Mouse (Mus musculus) ES-Bruce4 (cell line): ENCODE measurements around the gene Sos1. TPM values are rescaled to one million over a fixed set of nuclear protein-coding genes. Genes with fewer than 3 reads are reported as not detected.

Experiments
- H3K27ac ChIP-seq: 2 replicates; pipeline ENCODE4 v1.5.1; 2012; ENCODE audit warnings: low read length, inconsistent platforms; ENCODE audit not compliant: insufficient read depth
- H3K27me3 ChIP-seq: 2 replicates; pipeline ENCODE4 v1.6.1; 2012; ENCODE audit warnings: mild to moderate bottlenecking, low read length, inconsistent platforms; ENCODE audit not compliant: control insufficient read depth, poor library complexity, insufficient read depth, severe bottlenecking
- H3K36me3 ChIP-seq: 2 replicates; pipeline ENCODE4 v1.6.1; 2012; ENCODE audit warnings: inconsistent platforms, mild to moderate bottlenecking, low read length, moderate library complexity; ENCODE audit not compliant: control insufficient read depth, poor library complexity, insufficient read depth, severe bottlenecking
- H3K4me1 ChIP-seq: one replicate; pipeline ENCODE4 v1.8.1; 2011; ENCODE audit warnings: low read length; ENCODE audit not compliant: control insufficient read depth, insufficient read depth
- H3K4me3 ChIP-seq: 2 replicates; pipeline ENCODE4 v1.5.1; 2011; ENCODE audit warnings: low read depth, mild to moderate bottlenecking, low read length
- H3K9ac ChIP-seq: 2 replicates; pipeline ENCODE4 v1.6.1; 2012; ENCODE audit warnings: low read depth, mild to moderate bottlenecking, inconsistent platforms; ENCODE audit not compliant: poor library complexity, severe bottlenecking
- H3K9me3 ChIP-seq: replicated peaks from 2 replicates; pipeline ENCODE4 v1.6.1; 2012; ENCODE audit warnings: mild to moderate bottlenecking, low read length, inconsistent platforms; ENCODE audit not compliant: control insufficient read depth, poor library complexity, insufficient read depth, severe bottlenecking
- CTCF ChIP-seq: IDR thresholded peaks from one replicate; pipeline ENCODE4 v1.8.1; 2011; ENCODE audit warnings: low read depth, low read length
- EP300 ChIP-seq: IDR thresholded peaks from 2 replicates; pipeline ENCODE4 v1.6.1; 2011; ENCODE audit warnings: low read depth, low read length; ENCODE audit not compliant: insufficient read depth
- POLR2A ChIP-seq: IDR thresholded peaks from one replicate; pipeline ENCODE4 v1.8.1; 2011; ENCODE audit warnings: low read length; ENCODE audit not compliant: insufficient read depth
- polyA plus RNA-seq: library from polyadenylated mRNA; stranded (reverse); fragments of >200 nt; gene quantifications from 2 replicates; pipeline ENCODE4 v1.2.4, GENCODE M21; 2011; ENCODE audit warnings: low read depth; ENCODE audit not compliant: missing spikeins, insufficient read depth, insufficient read length

Sos1 gene
- polyA plus RNA-seq, 1 experiment: 43.1 TPM

- H3K27ac ChIP-seq: no peak overlapping the region
- TF ChIP-seq CTCF (no peak), EP300 (no peak), POLR2A (no peak)
- peaks cover 15% of the 10 kb centered on the region for H3K36me3 ChIP-seq
- no peak overlapping the region for H3K9ac ChIP-seq
- H3K9me3 ChIP-seq: 0 out of 2 replicates have a peak, but pooled peaks cover 3% of the 10 kb centered on the region
- H3K4me3 ChIP-seq: no peak overlapping the region
- no peaks in the 10 kb centered on the region for H3K4me1 ChIP-seq
- no peaks in the 10 kb centered on the region for H3K27me3 ChIP-seq
Measured at GRCm38 (mm10) chr17:80426171-80426570, 54.1 kb downstream of the Sos1 start.

- Histone ChIP-seq H3K27ac (no peak overlapping the region), H3K9ac (no peak overlapping the region), H3K36me3 (peaks cover 32% of the 10 kb centered on the region), H3K4me1 (no peaks in the 10 kb centered on the region), H3K4me3 (no peak overlapping the region), H3K9me3 (0 out of 2 replicates have a peak, but pooled peaks cover 3% of the 10 kb centered on the region), H3K27me3 (no peaks in the 10 kb centered on the region)
- TF ChIP-seq EP300 (no peak), POLR2A (no peak), CTCF (no peak)
Measured at GRCm38 (mm10) chr17:80420998-80421397, 59.3 kb downstream of the Sos1 start.

- TF ChIP-seq CTCF (no peak), POLR2A (no peak), EP300 (no peak)
- no peak overlapping the region for H3K27ac ChIP-seq
- peaks cover 43% of the 10 kb centered on the region for H3K36me3 ChIP-seq
- no peaks in the 10 kb centered on the region for H3K4me1 ChIP-seq
- H3K9ac ChIP-seq: no peak overlapping the region
- no peak overlapping the region for H3K4me3 ChIP-seq
- H3K27me3 ChIP-seq: no peaks in the 10 kb centered on the region
- H3K9me3 ChIP-seq: no peaks in the 10 kb centered on the region
Measured at GRCm38 (mm10) chr17:80418572-80419210, 61.6 kb downstream of the Sos1 start.

DNA sequence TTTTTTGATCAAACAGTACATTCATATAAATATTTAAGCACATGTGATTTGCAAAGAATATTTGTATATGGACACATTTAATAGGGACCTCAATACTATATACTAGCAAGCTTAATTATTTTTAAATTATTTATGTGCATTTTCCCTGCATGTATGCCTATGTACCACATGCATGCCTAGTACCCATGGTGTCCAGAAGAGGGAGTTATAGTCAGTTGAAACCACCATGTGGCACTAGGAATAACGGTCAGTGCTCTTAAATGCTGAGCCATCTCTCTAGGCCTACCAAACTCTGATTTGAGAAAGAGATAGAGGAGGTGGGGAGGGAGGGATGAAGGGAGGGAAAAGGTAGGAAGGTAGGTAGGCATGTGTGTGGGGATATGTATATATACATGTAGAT lies 69.1 kb downstream of the Sos1 start:
- no peaks in the 10 kb centered on the region for H3K9me3 ChIP-seq
- no peak for TF ChIP-seq POLR2A
- H3K27me3 ChIP-seq: no peaks in the 10 kb centered on the region
- no peak overlapping the region for H3K9ac ChIP-seq
- no peak overlapping the region for H3K4me3 ChIP-seq
- H3K36me3 ChIP-seq: peaks cover 44% of the 10 kb centered on the region
- no peak overlapping the region for H3K27ac ChIP-seq
- no peaks in the 10 kb centered on the region for H3K4me1 ChIP-seq

- no peak for TF ChIP-seq CTCF
- Histone ChIP-seq H3K36me3 (peaks cover 16% of the 10 kb centered on the region), H3K4me3 (no peak overlapping the region), H3K9me3 (no peaks in the 10 kb centered on the region), H3K27ac (no peak overlapping the region), H3K9ac (no peak overlapping the region), H3K4me1 (no peaks in the 10 kb centered on the region), H3K27me3 (no peaks in the 10 kb centered on the region)
Measured at GRCm38 (mm10) chr17:80398243-80398642, 82.0 kb downstream of the Sos1 start.

DNA sequence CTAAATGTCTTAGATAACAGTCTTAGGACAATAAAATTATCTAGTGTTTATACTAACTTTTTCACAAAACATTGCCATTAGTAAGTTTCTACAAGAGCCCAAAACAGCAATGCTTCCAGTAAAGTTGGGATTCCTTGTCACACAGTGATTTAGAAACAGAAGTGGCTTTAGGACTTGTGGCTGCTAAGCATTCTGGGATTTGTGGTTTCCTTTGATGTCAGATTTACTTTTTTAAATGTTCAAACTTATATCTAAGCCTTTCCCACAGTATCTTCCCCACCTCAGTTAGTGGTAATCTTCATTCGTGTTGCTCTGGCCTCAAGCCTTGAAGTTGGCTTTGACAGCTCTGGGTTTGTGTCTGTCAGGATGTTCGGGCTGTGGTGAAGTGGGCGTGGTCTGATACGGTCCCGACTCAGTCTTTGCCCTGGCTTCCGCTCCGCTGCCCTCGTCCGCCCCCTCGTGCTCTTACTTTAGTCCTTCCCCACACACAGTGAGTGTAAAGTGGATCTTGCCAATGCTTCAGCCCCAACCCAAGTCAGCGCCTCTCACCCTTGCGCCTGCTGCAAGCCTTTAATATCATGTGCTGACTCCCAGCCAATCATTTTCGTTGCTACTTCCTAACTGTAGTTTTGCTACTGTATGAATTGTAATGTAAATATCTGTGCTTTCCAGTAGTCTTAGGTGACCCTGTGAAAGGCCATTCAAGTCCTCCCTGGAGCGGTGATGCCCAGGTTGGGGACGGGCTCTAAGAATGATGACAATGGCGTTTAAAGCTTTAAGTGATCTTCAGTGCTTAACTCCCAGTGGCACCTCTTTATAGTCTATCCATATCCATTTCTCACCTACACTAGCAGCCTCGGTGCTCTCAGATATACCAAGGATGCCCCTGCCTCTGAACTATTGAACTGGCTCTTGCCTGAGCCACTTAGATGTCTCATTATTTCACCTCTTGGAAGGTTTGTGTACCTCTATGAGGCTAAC lies 88.5 kb downstream of the Sos1 start:
- Histone ChIP-seq H3K4me1 (no peaks in the 10 kb centered on the region), H3K9ac (no peak overlapping the region), H3K27ac (no peak overlapping the region), H3K36me3 (no peaks in the 10 kb centered on the region), H3K9me3 (no peaks in the 10 kb centered on the region), H3K4me3 (peak overlapping the region; percentile 29), H3K27me3 (no peaks in the 10 kb centered on the region)
- TF ChIP-seq EP300 (no peak), POLR2A (no peak), CTCF (peak; percentile 32)
